Mouse (Mus musculus): Measurements from ENCODE around the gene Prc1. TPM values are rescaled to one million over a fixed set of nuclear protein-coding genes. Genes with fewer than 3 reads are reported as not detected.

The Prc1 gene
- total RNA-seq, 2 experiments from 2014 or later = 151 to 210 TPM

Other genes starting within 250 kb of the Prc1 start
- gene Idh2, start 179.1 kb upstream of the Prc1 start, total RNA-seq (2015) = 74.9 and 77.7 TPM in 2 replicates
- 85.5 and 90.4 TPM in 2 replicates for gene Idh2, start 179.1 kb upstream of the Prc1 start, total RNA-seq (2017)
- 10.1 and 13.7 TPM in 2 replicates for gene Sema4b, start 107.6 kb upstream of the Prc1 start, total RNA-seq (2015)
- 10.5 and 11.1 TPM in 2 replicates for gene Sema4b, start 107.6 kb upstream of the Prc1 start, total RNA-seq (2017)
- 107 and 134 TPM in 2 replicates for gene Cib1, start 61.6 kb upstream of the Prc1 start, total RNA-seq (2015)
- gene Cib1, start 61.6 kb upstream of the Prc1 start, total RNA-seq (2017) = 86.5 and 98.1 TPM in 2 replicates
- 5.2 and 5.4 TPM in 2 replicates for gene Gdpgp1, start 61.6 kb upstream of the Prc1 start, total RNA-seq (2015)
- 1.9 and 2.7 TPM in 2 replicates for gene Gdpgp1, start 61.6 kb upstream of the Prc1 start, total RNA-seq (2017)
- gene Ttll13, start 48.1 kb upstream of the Prc1 start, total RNA-seq (2015) = 0.07 TPM in 1 of 2 replicates, not detected in the other
- 0.12 TPM in 1 of 2 replicates, not detected in the other for gene Ttll13, start 48.1 kb upstream of the Prc1 start, total RNA-seq (2017)
- gene Ngrn, start 33.2 kb upstream of the Prc1 start, total RNA-seq (2015) = 24.8 and 28.1 TPM in 2 replicates
- gene Ngrn, start 33.2 kb upstream of the Prc1 start, total RNA-seq (2017) = 21.4 and 21.8 TPM in 2 replicates
- 15.1 and 31.9 TPM in 2 replicates for gene Vps33b, start 24.8 kb upstream of the Prc1 start, total RNA-seq (2015)
- gene Vps33b, start 24.8 kb upstream of the Prc1 start, total RNA-seq (2017) = 23.1 and 29.8 TPM in 2 replicates
- 2.6 and 4.2 TPM in 2 replicates for gene Rccd1, start 30.0 kb downstream of the Prc1 start, total RNA-seq (2015)
- 7.3 and 10.3 TPM in 2 replicates for gene Rccd1, start 30.0 kb downstream of the Prc1 start, total RNA-seq (2017)
- 4.1 and 4.7 TPM in 2 replicates for gene Unc45a, start 46.6 kb downstream of the Prc1 start, total RNA-seq (2015)
- 7.2 and 13.0 TPM in 2 replicates for gene Unc45a, start 46.6 kb downstream of the Prc1 start, total RNA-seq (2017)
- gene Hddc3, start 48.7 kb downstream of the Prc1 start, total RNA-seq (2015) = 6.7 and 8.5 TPM in 2 replicates
- 6.1 and 11.1 TPM in 2 replicates for gene Hddc3, start 48.7 kb downstream of the Prc1 start, total RNA-seq (2017)
- 23.3 and 25.3 TPM in 2 replicates for gene Man2a2, start 76.9 kb downstream of the Prc1 start, total RNA-seq (2015)
- gene Man2a2, start 76.9 kb downstream of the Prc1 start, total RNA-seq (2017) = 27.8 and 39.5 TPM in 2 replicates
- 260 and 265 TPM in 2 replicates for gene Fes, start 93.5 kb downstream of the Prc1 start, total RNA-seq (2015)
- 252 and 267 TPM in 2 replicates for gene Fes, start 93.5 kb downstream of the Prc1 start, total RNA-seq (2017)
- 28.0 and 34.1 TPM in 2 replicates for gene Furin, start 111.0 kb downstream of the Prc1 start, total RNA-seq (2015)
- 13.8 and 21.3 TPM in 2 replicates for gene Furin, start 111.0 kb downstream of the Prc1 start, total RNA-seq (2017)
- gene Blm, start 240.7 kb downstream of the Prc1 start, total RNA-seq (2015) = 38.8 and 45.4 TPM in 2 replicates
- 27.1 and 30.9 TPM in 2 replicates for gene Blm, start 240.7 kb downstream of the Prc1 start, total RNA-seq (2017)